Mouse (Mus musculus) stomach, embryonic 16.5 days (tissue): ENCODE data around the gene Myof. TPM values are rescaled to one million over a fixed set of nuclear protein-coding genes. Genes with fewer than 3 reads are reported as not detected.

Source experiments
- ATAC-seq: fragments of 200-750 bp; cut with Nextera tagmentation; 2 replicates; pipeline ENCODE4 v1.8.0; 2017; ENCODE audit warnings: moderate number of reproducible peaks, moderate TSS enrichment; ENCODE audit not compliant: insufficient read depth, low FRiP score
- H3K27ac ChIP-seq: fragments of 300-500 bp; sonication (generic); 2 replicates; pipeline ENCODE4 v1.5.1; 2014; ENCODE audit warnings: low read length
- H3K27me3 ChIP-seq: fragments of 300-500 bp; sonication (generic); 2 replicates; pipeline ENCODE4 v1.6.1; 2014; ENCODE audit warnings: low read length, control low read depth, mixed read lengths; ENCODE audit not compliant: control insufficient read depth, insufficient read depth
- H3K36me3 ChIP-seq: fragments of 300-500 bp; sonication (generic); 2 replicates; pipeline ENCODE4 v1.6.1; 2014; ENCODE audit warnings: low read length; ENCODE audit not compliant: control insufficient read depth, insufficient read depth
- H3K4me1 ChIP-seq: fragments of 300-500 bp; sonication (generic); 2 replicates; pipeline ENCODE4 v1.6.1; 2014; ENCODE audit warnings: low read length, control low read depth, mixed read lengths; ENCODE audit not compliant: control insufficient read depth, insufficient read depth
- H3K4me2 ChIP-seq: fragments of 300-500 bp; sonication (generic); 2 replicates; pipeline ENCODE4 v1.6.1; 2014; ENCODE audit warnings: low read depth, low read length, mixed read lengths
- H3K4me3 ChIP-seq: fragments of 300-500 bp; sonication (generic); replicated peaks from 2 replicates; pipeline ENCODE4 v1.5.1; 2014; ENCODE audit warnings: mild to moderate bottlenecking, low read length
- H3K9ac ChIP-seq: fragments of 300-500 bp; sonication (generic); 2 replicates; pipeline ENCODE4 v1.6.1; 2014; ENCODE audit warnings: low read length
- H3K9me3 ChIP-seq: fragments of 300-500 bp; sonication (generic); replicated peaks from 2 replicates; pipeline ENCODE4 v1.6.1; 2016; ENCODE audit warnings: low read length, control low read depth; ENCODE audit not compliant: control insufficient read depth
- WGBS: fragments of 180-500 bp; shearing (Covaris S2); extraction: QIAGEN DNeasy Blood & Tissue Kit; methylation state at CpG from one replicate; pipeline ENCODE4 v1.1.7; 2014; 5-methylcytosine and 5-hydroxymethylcytosine counted together
- polyA plus RNA-seq: library from polyadenylated mRNA; unstranded; fragments of >200 nt; fragmentation: Nextera tagmentation; extraction: Ambion mirVana; gene quantifications from 2 replicates; pipeline ENCODE4 v1.2.1, GENCODE M21; 2015

Gene Myof
- polyA plus RNA-seq, 1 experiment from 2014 or later = 22.5 TPM

DNA sequence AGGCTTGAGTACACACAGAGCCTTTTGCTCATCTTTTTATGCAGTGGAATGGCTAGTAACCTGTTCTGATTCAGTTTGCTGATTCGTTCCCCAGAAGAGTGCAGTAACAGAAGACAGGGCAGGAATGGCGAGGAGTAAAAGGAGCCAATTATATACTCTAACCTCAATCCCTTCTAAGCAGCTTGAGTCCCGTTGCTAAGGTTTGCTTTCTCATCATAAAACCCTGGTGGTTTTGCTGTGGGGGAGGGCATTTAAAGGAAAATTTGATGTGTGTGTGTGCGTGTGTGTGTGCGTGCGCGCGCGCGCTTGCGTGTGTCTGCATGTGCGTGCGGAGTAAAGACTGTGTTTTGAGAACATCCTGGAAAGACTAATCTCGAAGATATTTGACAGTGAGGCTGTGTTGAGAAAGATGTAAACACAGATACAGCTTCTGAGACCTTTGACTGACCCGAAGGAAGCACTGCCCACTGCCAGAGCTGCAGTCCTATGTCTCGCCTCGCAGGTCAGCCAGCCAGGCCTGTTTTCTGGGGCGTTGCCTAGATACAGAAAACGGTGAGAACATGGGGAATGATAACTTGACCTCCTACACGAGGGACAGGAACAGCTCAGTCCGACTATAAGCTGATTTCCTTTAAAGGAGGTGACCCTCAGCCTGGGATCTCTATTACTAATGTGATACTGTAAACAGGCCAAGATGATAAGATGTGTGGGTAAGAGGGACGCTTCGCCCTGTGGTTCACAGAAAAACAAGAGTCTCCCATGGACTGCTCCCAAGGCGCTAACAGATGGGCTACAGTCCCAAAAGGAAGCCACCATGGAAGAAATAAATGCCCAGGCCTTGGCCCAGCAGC is 39.5 kb downstream of the Myof start:
- WGBS = 42% methylated on average over 24 of the region's 24 CpGs

DNA sequence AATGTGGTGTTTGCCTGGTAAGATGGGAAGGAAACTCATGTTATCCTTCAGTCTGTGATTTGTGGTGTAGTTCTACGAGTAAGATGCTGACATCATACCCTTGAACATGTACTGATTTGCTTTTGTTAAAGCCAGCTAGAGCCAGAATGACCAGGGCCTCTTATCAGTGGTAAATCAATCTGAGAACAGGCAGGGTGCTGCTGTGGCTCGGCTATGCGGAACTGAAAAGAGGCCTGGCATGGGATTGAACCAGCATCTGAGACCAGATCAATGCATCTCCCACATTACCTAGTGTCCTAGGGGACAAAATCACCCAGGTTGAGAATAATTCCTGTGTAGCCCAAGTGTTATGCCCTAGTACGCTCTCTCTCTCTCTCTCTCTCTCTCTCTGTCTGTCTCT is 40.6 kb downstream of the Myof start:
- peaks cover 16% of the 10 kb centered on the region for H3K4me1 ChIP-seq
- no peak overlapping the region for H3K4me2 ChIP-seq
- no peak for ATAC-seq
- H3K27me3 ChIP-seq = no peaks in the 10 kb centered on the region
- H3K9me3 ChIP-seq = no peaks in the 10 kb centered on the region
- H3K4me3 ChIP-seq = no peak overlapping the region
- no peak overlapping the region for H3K9ac ChIP-seq
- no peaks in the 10 kb centered on the region for H3K36me3 ChIP-seq
- no peak overlapping the region for H3K27ac ChIP-seq
- 69% methylated on average over 4 of the region's 4 CpGs for WGBS

More for the DNA sequence above, 39.5 kb downstream of the Myof start:
- no peaks in the 10 kb centered on the region for H3K27me3 ChIP-seq
- no peaks in the 10 kb centered on the region for H3K36me3 ChIP-seq
- H3K4me3 ChIP-seq = no peak overlapping the region
- H3K4me1 ChIP-seq = peaks cover 16% of the 10 kb centered on the region
- no peak overlapping the region for H3K4me2 ChIP-seq
- peak overlapping the region; percentile 86 for H3K27ac ChIP-seq
- H3K9ac ChIP-seq = no peak overlapping the region
- peak; percentile 70; the same call in 1 of the 2 replicates for ATAC-seq
- H3K9me3 ChIP-seq = no peaks in the 10 kb centered on the region

DNA sequence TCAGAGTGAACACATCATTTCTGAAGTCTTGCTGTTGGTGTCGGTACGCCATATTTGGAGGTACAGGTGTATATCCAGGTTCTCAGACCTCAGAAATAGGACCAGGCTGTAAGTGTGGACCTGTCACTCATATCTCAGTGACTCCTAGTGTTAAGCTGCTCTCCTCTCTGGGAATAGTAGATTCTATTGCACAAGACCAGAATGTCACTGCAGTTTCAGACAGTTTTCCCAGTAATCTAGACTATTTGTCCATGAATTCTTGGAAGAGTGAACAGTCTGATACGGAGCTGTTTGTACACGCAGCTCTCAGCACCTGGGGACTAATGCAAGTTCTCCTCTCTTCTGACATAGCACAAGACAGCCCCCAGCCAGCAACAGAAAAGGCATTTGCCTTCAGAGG is 42.4 kb downstream of the Myof start:
- Histone ChIP-seq H3K4me2 (no peak overlapping the region), H3K9me3 (no peaks in the 10 kb centered on the region), H3K36me3 (no peaks in the 10 kb centered on the region), H3K27me3 (no peaks in the 10 kb centered on the region), H3K4me3 (no peak overlapping the region), H3K9ac (no peak overlapping the region), H3K4me1 (peaks cover 16% of the 10 kb centered on the region), H3K27ac (no peak overlapping the region)
- WGBS = 91% methylated on average over 4 of the region's 4 CpGs
- no peak for ATAC-seq

- H3K27me3 ChIP-seq = no peaks in the 10 kb centered on the region
- H3K36me3 ChIP-seq = no peaks in the 10 kb centered on the region
- no peaks in the 10 kb centered on the region for H3K9me3 ChIP-seq
- H3K4me2 ChIP-seq = no peak overlapping the region
- no peak for ATAC-seq
- H3K4me3 ChIP-seq = no peak overlapping the region
- WGBS = 90% methylated on average over 2 of the region's 2 CpGs
- no peak overlapping the region for H3K9ac ChIP-seq
- H3K27ac ChIP-seq = no peak overlapping the region
- H3K4me1 ChIP-seq = peaks cover 11% of the 10 kb centered on the region
Observed at GRCm38 (mm10) chr19:37999941-38000340, 43.4 kb downstream of the Myof start.

GRCm38 (mm10) chr19:37994301-37994700 is 49.1 kb downstream of the Myof start:
- ATAC-seq = no peak
- Histone ChIP-seq H3K36me3 (0 out of 2 replicates have a peak, but pooled peaks cover 3% of the 10 kb centered on the region), H3K4me3 (no peak overlapping the region), H3K4me1 (0 out of 2 replicates have a peak, but pooled peaks cover 4% of the 10 kb centered on the region), H3K9ac (no peak overlapping the region), H3K4me2 (no peak overlapping the region), H3K9me3 (no peaks in the 10 kb centered on the region), H3K27me3 (no peaks in the 10 kb centered on the region), H3K27ac (no peak overlapping the region)
- 76% methylated on average over 3 of the region's 3 CpGs for WGBS

- H3K36me3 ChIP-seq = 0 out of 2 replicates have a peak, but pooled peaks cover 3% of the 10 kb centered on the region
- H3K9me3 ChIP-seq = no peaks in the 10 kb centered on the region
- no peaks in the 10 kb centered on the region for H3K27me3 ChIP-seq
- H3K4me3 ChIP-seq = no peak overlapping the region
- H3K27ac ChIP-seq = no peak overlapping the region
- ATAC-seq = no peak
- H3K4me2 ChIP-seq = no peak overlapping the region
- H3K4me1 ChIP-seq = 0 out of 2 replicates have a peak, but pooled peaks cover 4% of the 10 kb centered on the region
- H3K9ac ChIP-seq = no peak overlapping the region
- 74% methylated on average over 2 of the region's 2 CpGs for WGBS
Observed at GRCm38 (mm10) chr19:37992184-37992554, 51.2 kb downstream of the Myof start.

- Histone ChIP-seq H3K9me3 (no peaks in the 10 kb centered on the region), H3K36me3 (0 out of 2 replicates have a peak, but pooled peaks cover 3% of the 10 kb centered on the region), H3K4me2 (no peak overlapping the region), H3K4me3 (no peak overlapping the region), H3K27me3 (no peaks in the 10 kb centered on the region), H3K27ac (peak overlapping the region; percentile 0; the same call in 1 of the 2 replicates), H3K9ac (no peak overlapping the region), H3K4me1 (0 out of 2 replicates have a peak, but pooled peaks cover 4% of the 10 kb centered on the region)
- ATAC-seq = no peak
- WGBS = 35% methylated on average over 7 of the region's 7 CpGs
Observed at GRCm38 (mm10) chr19:37991399-37992183, 51.8 kb downstream of the Myof start.

GRCm38 (mm10) chr19:37989971-37990370 is 53.4 kb downstream of the Myof start:
- Histone ChIP-seq H3K27ac (no peak overlapping the region), H3K4me2 (no peak overlapping the region), H3K4me3 (no peak overlapping the region), H3K9me3 (no peaks in the 10 kb centered on the region), H3K9ac (no peak overlapping the region), H3K4me1 (0 out of 2 replicates have a peak, but pooled peaks cover 4% of the 10 kb centered on the region), H3K27me3 (no peaks in the 10 kb centered on the region), H3K36me3 (0 out of 2 replicates have a peak, but pooled peaks cover 3% of the 10 kb centered on the region)
- no peak for ATAC-seq
- WGBS = 89% methylated on average over 2 of the region's 2 CpGs

GRCm38 (mm10) chr19:37988156-37988555 is 55.2 kb downstream of the Myof start:
- no peak overlapping the region for H3K4me3 ChIP-seq
- 87% methylated on average over 4 of the region's 4 CpGs for WGBS
- no peak overlapping the region for H3K27ac ChIP-seq
- H3K36me3 ChIP-seq = no peaks in the 10 kb centered on the region
- 0 out of 2 replicates have a peak, but pooled peaks cover 4% of the 10 kb centered on the region for H3K4me1 ChIP-seq
- no peak overlapping the region for H3K9ac ChIP-seq
- H3K9me3 ChIP-seq = no peaks in the 10 kb centered on the region
- no peak overlapping the region for H3K4me2 ChIP-seq
- ATAC-seq = no peak
- H3K27me3 ChIP-seq = no peaks in the 10 kb centered on the region
